ENCODE assay signal across 17 mouse cellular contexts in genomic region chr13:84761821-84762220, GRCm38 (mm10).
DNase-seq lines count a peak whose midpoint lies in the region; ATAC-seq and TF ChIP-seq lines count a peak whose summit lies in the region.
"Had no signal": no experiment of that assay in that cellular context is flagged by ENCODE, and none has a peak within 500 bp of the region (broad histone marks: within the 10 kb centered on the region; RNA-seq: fewer than 3 reads in every experiment).

No protein-coding gene starts in this region.

- ATAC-seq in forebrain, embryonic 11.5 days (replicated peaks; ENCODE audit: low FRiP score): no peak
- no peak for ATAC-seq in midbrain, embryonic 14.5 days (ENCODE audit: low FRiP score, low TSS enrichment)
- no peak for ATAC-seq in midbrain, embryonic 13.5 days
- ATAC-seq: intestine, postnatal 0 days; midbrain, embryonic 15.5 days had no signal

- no peaks in the 10 kb centered on the region for H3K9me3 ChIP-seq in forebrain, embryonic 10.5 days
- H3K9me3 ChIP-seq in forebrain, embryonic 11.5 days (ENCODE audit: control insufficient read depth, low read length): no peaks in the 10 kb centered on the region
- no peaks in the 10 kb centered on the region for H3K9me3 ChIP-seq in midbrain, embryonic 14.5 days (ENCODE audit: control insufficient read depth, low read length)
- no peaks in the 10 kb centered on the region for H3K9me3 ChIP-seq in midbrain, embryonic 13.5 days
- H3K9me3 ChIP-seq: midbrain, embryonic 15.5 days had no signal

- H3K4me1 ChIP-seq in forebrain, embryonic 10.5 days: peaks cover 35% of the 10 kb centered on the region
- peaks cover 7% of the 10 kb centered on the region; the same call in 1 of the 2 replicates for H3K4me1 ChIP-seq in forebrain, embryonic 11.5 days (replicated peaks; ENCODE audit: control insufficient read depth, insufficient read depth, low read length)
- H3K4me1 ChIP-seq in midbrain, embryonic 14.5 days (ENCODE audit: control insufficient read depth, insufficient read depth, low read length): no peaks in the 10 kb centered on the region
- peaks cover 12% of the 10 kb centered on the region for H3K4me1 ChIP-seq in midbrain, embryonic 13.5 days (replicated peaks)
- no peaks in the 10 kb centered on the region; the same call in 1 of the 2 replicates for H3K4me1 ChIP-seq in cortical plate, adult 2 months (ENCODE audit: control insufficient read depth, insufficient read depth, low read length)

- no peaks in the 10 kb centered on the region for H3K36me3 ChIP-seq in forebrain, embryonic 10.5 days (replicated peaks)
- no peaks in the 10 kb centered on the region for H3K36me3 ChIP-seq in forebrain, embryonic 11.5 days (ENCODE audit: control insufficient read depth, insufficient read depth, low read length)
- no peaks in the 10 kb centered on the region for H3K36me3 ChIP-seq in midbrain, embryonic 14.5 days (ENCODE audit: control insufficient read depth, insufficient read depth, low read length)
- no peaks in the 10 kb centered on the region for H3K36me3 ChIP-seq in midbrain, embryonic 13.5 days
- H3K36me3 ChIP-seq: midbrain, embryonic 15.5 days had no signal

- H3K4me3 ChIP-seq in forebrain, embryonic 10.5 days: no peak overlapping the region
- no peak overlapping the region for H3K4me3 ChIP-seq in forebrain, embryonic 11.5 days (ENCODE audit: low read depth, low read length)
- H3K4me3 ChIP-seq in midbrain, embryonic 14.5 days (replicated peaks; ENCODE audit: low read depth, low read length): no peak overlapping the region
- H3K4me3 ChIP-seq in midbrain, embryonic 13.5 days (replicated peaks): no peak overlapping the region
- no peak overlapping the region for H3K4me3 ChIP-seq in cortical plate, adult 2 months (ENCODE audit: insufficient read depth, low read length)
- H3K4me3 ChIP-seq: midbrain, embryonic 15.5 days had no signal

- WGBS in forebrain, embryonic 10.5 days: 64% methylated on average over 4 of the region's 4 CpGs
- 54% methylated on average over 4 of the region's 4 CpGs for WGBS in forebrain, embryonic 11.5 days
- 61% methylated on average over 4 of the region's 4 CpGs for WGBS in midbrain, embryonic 14.5 days
- 61% methylated on average over 4 of the region's 4 CpGs for WGBS in midbrain, embryonic 13.5 days

- H3K27ac ChIP-seq in forebrain, embryonic 10.5 days: peak overlapping the region; percentile 51; the same call in 1 of the 2 replicates
- no peak overlapping the region for H3K27ac ChIP-seq in forebrain, embryonic 11.5 days (ENCODE audit: low read depth, low read length)
- no peak overlapping the region for H3K27ac ChIP-seq in midbrain, embryonic 14.5 days (replicated peaks; ENCODE audit: low read depth, low read length)
- H3K27ac ChIP-seq in midbrain, embryonic 13.5 days: no peak overlapping the region
- peak overlapping the region; percentile 72 for H3K27ac ChIP-seq in cortical plate, adult 2 months (ENCODE audit: insufficient read depth, low read length)
- H3K27ac ChIP-seq: kidney, postnatal 0 days; macrophage; midbrain, embryonic 15.5 days had no signal

- no peak overlapping the region for H3K4me2 ChIP-seq in forebrain, embryonic 11.5 days (ENCODE audit: low read depth, low read length, severe bottlenecking)
- H3K4me2 ChIP-seq in midbrain, embryonic 14.5 days (ENCODE audit: low read length): no peak overlapping the region
- no peak overlapping the region for H3K4me2 ChIP-seq in midbrain, embryonic 13.5 days (replicated peaks)
- H3K4me2 ChIP-seq: midbrain, embryonic 15.5 days had no signal

- no peak for TF ChIP-seq POLR2A in cortical plate, adult 2 months (IDR thresholded peaks at IDR 0.05; ENCODE audit: extremely low read depth, insufficient read depth, low read length)

- no peak for DNase-seq in forebrain, embryonic 10.5 days (ENCODE audit: extremely low spot score, low spot score)
- no peak for DNase-seq in forebrain, embryonic 11.5 days (ENCODE audit: low spot score)
- DNase-seq in midbrain, embryonic 14.5 days: peak; percentile 18
- DNase-seq in urinary bladder, postnatal 36 days (ENCODE audit: low spot score in 2 of 2): no peak
- no peak for DNase-seq in MN1 (ENCODE audit: low spot score)
- DNase-seq in adrenal gland, adult 2 months: no peak
- DNase-seq: adrenal gland, postnatal 14 days; gastrocnemius, postnatal 25 days; lung, adult 2 months; spleen, adult 18-20 months; thymus, adult 18-20 months had no signal

- H3K9ac ChIP-seq in forebrain, embryonic 11.5 days (ENCODE audit: low read length): no peak overlapping the region
- no peak overlapping the region for H3K9ac ChIP-seq in midbrain, embryonic 14.5 days (replicated peaks; ENCODE audit: low read length)
- no peak overlapping the region for H3K9ac ChIP-seq in midbrain, embryonic 13.5 days (replicated peaks)
- H3K9ac ChIP-seq: midbrain, embryonic 15.5 days had no signal

- TF ChIP-seq CTCF in cortical plate, adult 2 months (IDR thresholded peaks at IDR 0.05; ENCODE audit: extremely low read depth, insufficient read depth, low read length): no peak

- peaks cover 13% of the 10 kb centered on the region; the same call in 1 of the 2 replicates for H3K27me3 ChIP-seq in forebrain, embryonic 10.5 days (ENCODE audit: poor library complexity, severe bottlenecking)
- no peaks in the 10 kb centered on the region for H3K27me3 ChIP-seq in forebrain, embryonic 11.5 days (ENCODE audit: control insufficient read depth, insufficient read depth, low read length)
- H3K27me3 ChIP-seq in midbrain, embryonic 14.5 days (ENCODE audit: control insufficient read depth, insufficient read depth, low read length): no peaks in the 10 kb centered on the region
- no peaks in the 10 kb centered on the region for H3K27me3 ChIP-seq in midbrain, embryonic 13.5 days
- H3K27me3 ChIP-seq: midbrain, embryonic 15.5 days had no signal

Comparison
In these comparisons a context has a peak if more than half of its experiments do, and no peak if none do; other contexts are left out.
1. H3K27ac ChIP-seq: peak in forebrain, embryonic 10.5 days (single experiment) and cortical plate, adult 2 months (single experiment); none in forebrain, embryonic 11.5 days (single experiment), midbrain, embryonic 14.5 days (single experiment) and midbrain, embryonic 13.5 days (single experiment).